Mouse (Mus musculus): Measurements from ENCODE around the gene Kif26b.

- TF ChIP-seq CTCF (IDR thresholded peaks at IDR 0.05) (no peak), POLR2A (IDR thresholded peaks at IDR 0.05; ENCODE audit: insufficient read depth, low read depth, low read length) (no peak), EP300 (IDR thresholded peaks at IDR 0.05; ENCODE audit: insufficient read depth, low read depth, low read length) (no peak)
Observed at GRCm38 (mm10) chr1:178924492-178925183, 395.7 kb downstream of the Kif26b start.
